Mouse (Mus musculus) ZHBTc4 (cell line): ENCODE data around the gene Enpp1.
A peak's percentile ranks its signal among the peaks of the same experiment; 100 is the strongest.

ENCODE experiments used
- DNase-seq: peaks from one replicate; pipeline ENCODE4 v3.0.0-alpha.2; 2011; ENCODE audit warnings: low read depth, low spot score

Enpp1 gene

GRCm38 (mm10) chr10:24597789-24598188, 114.2 kb downstream of the Enpp1 start:
- no peak for DNase-seq

DNA sequence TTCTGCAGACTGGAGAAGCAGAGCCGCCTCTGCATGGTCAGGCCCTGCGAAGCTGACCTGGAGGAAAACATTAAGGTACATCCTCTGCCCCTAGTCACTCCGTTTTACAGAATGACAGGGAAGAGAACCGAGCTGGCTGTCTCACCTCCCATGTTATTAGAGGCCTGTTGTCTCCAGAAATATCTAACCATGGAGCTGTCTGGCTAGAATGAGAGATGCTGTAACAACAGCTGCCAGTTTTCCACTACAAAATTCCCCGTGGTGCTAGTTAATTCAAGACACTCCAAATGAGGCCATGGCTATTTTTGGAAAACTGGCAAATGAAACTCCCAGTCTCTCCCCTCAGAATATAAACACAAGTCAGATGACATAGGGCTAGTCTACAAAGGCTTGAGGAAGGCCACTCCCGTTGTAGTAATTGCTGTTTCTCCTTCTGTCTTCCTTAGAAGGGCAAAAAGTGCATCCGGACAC, 115.1 kb downstream of the Enpp1 start:
- no peak for DNase-seq

GRCm38 (mm10) chr10:24596003-24596868, 115.7 kb downstream of the Enpp1 start:
- peak; percentile 28 for DNase-seq

DNA sequence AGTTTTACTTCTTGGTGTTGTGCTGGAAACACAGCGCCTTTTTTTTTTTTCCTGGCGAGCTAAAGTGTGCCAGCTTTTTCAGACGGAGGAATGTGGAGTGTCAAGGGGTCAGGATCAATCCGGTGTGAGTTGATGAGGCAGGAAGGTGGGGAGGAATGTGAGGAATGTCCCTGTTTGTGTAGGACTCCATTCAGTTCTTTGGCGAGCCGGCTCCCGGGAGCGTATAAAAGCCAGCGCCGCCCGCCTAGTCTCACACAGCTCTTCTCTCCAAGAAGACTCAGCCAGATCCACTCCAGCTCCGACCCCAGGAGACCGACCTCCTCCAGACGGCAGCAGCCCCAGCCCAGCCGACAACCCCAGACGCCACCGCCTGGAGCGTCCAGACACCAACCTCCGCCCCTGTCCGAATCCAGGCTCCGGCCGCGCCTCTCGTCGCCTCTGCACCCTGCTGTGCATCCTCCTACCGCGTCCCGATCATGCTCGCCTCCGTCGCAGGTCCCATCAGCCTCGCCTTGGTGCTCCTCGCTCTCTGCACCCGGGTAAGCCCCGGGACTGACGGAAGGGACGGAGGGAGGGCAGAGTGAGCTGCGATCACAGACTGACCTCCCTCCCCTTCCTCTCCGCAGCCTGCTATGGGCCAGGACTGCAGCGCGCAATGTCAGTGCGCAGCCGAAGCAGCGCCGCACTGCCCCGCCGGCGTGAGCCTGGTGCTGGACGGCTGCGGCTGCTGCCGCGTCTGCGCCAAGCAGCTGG, 116.5 kb downstream of the Enpp1 start, which contains the start of gene Ccn2:
Ccn2 (plus strand) TSS at position 193 of the 753 bp plus-strand sequence.
- DNase-seq: peak; percentile 98

DNA sequence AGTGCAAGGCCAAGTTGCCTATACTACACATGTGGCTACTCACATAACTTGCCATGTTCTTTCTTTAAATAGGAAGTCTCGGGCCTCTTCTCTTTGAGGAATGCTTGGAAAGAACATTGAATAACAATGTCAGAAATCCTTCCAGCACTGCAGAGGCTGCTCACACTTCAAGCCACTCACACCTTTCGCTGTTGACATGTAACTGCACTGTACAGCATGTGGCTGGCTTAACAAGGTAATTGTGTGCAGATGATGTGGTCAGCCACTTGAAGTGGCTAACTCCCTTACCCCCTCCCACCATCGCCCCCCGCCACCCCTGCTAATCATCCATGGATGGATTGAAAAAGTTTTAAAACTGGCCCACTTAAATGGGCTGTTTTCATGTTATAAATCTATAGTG, 118.4 kb downstream of the Enpp1 start:
- no peak for DNase-seq

GRCm38 (mm10) chr10:24592969-24593368, 119.0 kb downstream of the Enpp1 start:
- DNase-seq: no peak

- no peak for DNase-seq
Measured at GRCm38 (mm10) chr10:24592318-24592717, 119.6 kb downstream of the Enpp1 start.

- no peak for DNase-seq
Measured at GRCm38 (mm10) chr10:24591741-24592140, 120.2 kb downstream of the Enpp1 start.

DNA sequence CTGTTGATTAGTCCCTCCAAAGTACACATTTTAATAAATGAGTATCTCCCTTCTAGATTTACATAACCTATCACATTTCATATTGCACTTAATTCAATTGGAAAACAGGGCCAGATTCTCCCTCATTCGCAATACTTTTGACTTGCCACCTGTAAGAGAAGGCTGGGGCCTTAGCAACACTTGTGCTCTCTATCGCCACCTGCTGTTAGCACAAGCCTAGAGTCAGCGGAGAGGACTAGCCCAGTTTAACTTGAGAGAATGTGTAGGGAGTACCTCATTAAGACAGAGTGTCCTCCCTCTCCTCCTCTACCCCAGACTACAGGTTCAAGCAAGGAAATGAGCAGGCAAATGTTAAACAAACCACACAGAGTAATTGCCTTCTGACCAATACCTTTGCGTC, 120.8 kb downstream of the Enpp1 start:
- peak; percentile 94 for DNase-seq

DNA sequence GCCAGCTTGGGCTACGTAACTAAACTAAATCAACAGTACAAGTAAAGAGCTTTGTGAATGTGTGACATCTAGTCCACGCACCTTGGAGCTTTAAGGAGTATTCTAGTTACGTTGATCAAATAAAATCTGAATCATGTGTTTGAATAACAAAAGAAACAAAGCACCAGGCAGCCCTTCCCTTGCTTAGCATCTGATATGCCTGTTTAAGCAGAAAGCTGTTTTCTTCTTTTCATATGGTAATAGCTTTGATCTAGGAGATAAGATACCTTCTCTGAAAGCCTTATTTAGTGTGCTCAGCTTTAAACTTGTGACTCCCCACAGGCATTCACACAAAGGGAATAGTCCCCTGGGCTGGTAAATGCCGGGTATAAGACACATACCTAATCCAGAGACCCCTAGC, 121.4 kb downstream of the Enpp1 start:
- DNase-seq: peak; percentile 85

GRCm38 (mm10) chr10:24589238-24589637, 122.7 kb downstream of the Enpp1 start:
- DNase-seq: no peak

GRCm38 (mm10) chr10:24588824-24589223, 123.1 kb downstream of the Enpp1 start:
- no peak for DNase-seq
